Mouse (Mus musculus) CH12.LX (cell line): ENCODE results near the gene Map2.

Experiments used
- POLR2A ChIP-seq: IDR thresholded peaks from 2 replicates; pipeline ENCODE4 v1.6.1; 2011; ENCODE audit warnings: low read depth, mild to moderate bottlenecking, improper control_type of control experiment, low read length
- SIN3A ChIP-seq: IDR thresholded peaks from 2 replicates; pipeline ENCODE4 v1.6.1; 2012; ENCODE audit warnings: low read length, improper control_type of control experiment, inconsistent platforms
- ZKSCAN1 ChIP-seq: IDR thresholded peaks from 2 replicates; pipeline ENCODE4 v1.6.1; 2012; ENCODE audit warnings: low read depth, inconsistent platforms, low read length, improper control_type of control experiment, borderline replicate concordance

DNA sequence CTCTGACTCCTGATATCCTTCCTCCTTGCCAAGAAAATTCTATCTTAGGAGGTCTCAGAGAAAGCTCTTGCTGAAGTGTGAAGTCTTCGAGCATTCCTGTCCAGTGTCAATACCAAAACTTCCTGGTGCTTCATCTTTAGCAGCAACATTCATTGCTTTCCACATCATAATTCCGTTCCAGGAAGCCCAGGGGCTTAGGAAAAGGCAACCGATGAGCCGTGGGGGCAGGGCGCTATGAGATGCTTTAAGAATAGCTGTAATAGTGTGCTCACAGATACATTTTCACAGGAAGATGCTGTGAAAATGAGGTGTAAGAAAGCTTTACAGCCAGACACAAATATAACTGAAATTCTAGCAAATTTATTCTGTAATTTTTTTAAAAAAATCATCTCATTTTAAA, 251.0 kb downstream of the Map2 start:
- no peak for TF ChIP-seq POLR2A
- no peak for TF ChIP-seq ZKSCAN1
- TF ChIP-seq SIN3A = no peak
